Mouse (Mus musculus) v-Abl transformed pro-B cells (cell line): ENCODE results near the gene Plg.

Source experiments
- in situ Hi-C, 2 experiments: fragments of 400-800 bp; cut with MboI; formaldehyde crosslinking; loops; one replicate each; pipeline ENCODE4 v1.15.1; 2025; ENCODE audit not compliant: unreplicated experiment in 2 of 2

The Plg gene

GRCm38 (mm10) chr17:12444561-12444960, 66.2 kb downstream of the Plg start:
- in situ Hi-C loops, result no loop called here

GRCm38 (mm10) chr17:12451234-12451633, 72.8 kb downstream of the Plg start:
- in situ Hi-C loops, result no loop called here

- in situ Hi-C loops, result no loop called here
Observed at GRCm38 (mm10) chr17:12452862-12453531, 74.6 kb downstream of the Plg start.

- in situ Hi-C loops, result no loop called here
Observed at GRCm38 (mm10) chr17:12453691-12454090, 75.3 kb downstream of the Plg start.

- in situ Hi-C loops, result no loop called here
Observed at GRCm38 (mm10) chr17:12455143-12455790, 76.9 kb downstream of the Plg start.

GRCm38 (mm10) chr17:12461168-12461567, 82.8 kb downstream of the Plg start:
- in situ Hi-C loops, result no loop called here

GRCm38 (mm10) chr17:12466501-12467000, 88.1 kb downstream of the Plg start:
- in situ Hi-C loops, result no loop called here

GRCm38 (mm10) chr17:12467642-12468041, 89.2 kb downstream of the Plg start:
- in situ Hi-C loops, result no loop called here

GRCm38 (mm10) chr17:12468745-12469144, 90.3 kb downstream of the Plg start:
- in situ Hi-C loops, result no loop called here
